Mouse (Mus musculus) gastrocnemius, adult 2 months (tissue): ENCODE results near the gene Cped1. TPM values are rescaled to one million over a fixed set of nuclear protein-coding genes. Genes with fewer than 3 reads are reported as not detected.

Source experiments
- DNase-seq: peaks from one replicate; pipeline ENCODE4 v3.0.0; 2022
- H3K27ac ChIP-seq: fragments of 200-600 bp; 2 replicates; pipeline ENCODE4 v1.8.1; 2022; ENCODE audit warnings: mild to moderate bottlenecking
- H3K4me3 ChIP-seq: fragments of 200-600 bp; 2 replicates; pipeline ENCODE4 v1.8.1; 2022; ENCODE audit warnings: mild to moderate bottlenecking, moderate library complexity
- CTCF ChIP-seq: fragments of 200-600 bp; IDR thresholded peaks from 2 replicates; pipeline ENCODE4 v1.8.1; 2022; ENCODE audit warnings: antibody characterized with exemption, mild to moderate bottlenecking, moderate library complexity
- intact Hi-C: fragments of 180-260 bp; cut with DNase I; formaldehyde crosslinking; loops from one replicate; pipeline ENCODE4 v1.15.1; 2025
- total RNA-seq, 2 experiments: library from RNA; stranded (reverse); gene quantifications; 2 replicates each; pipeline ENCODE4 v1.2.3; 2021

Gene Cped1
- total RNA-seq, 2 experiments from 2014 or later: 22.4 to 24.5 TPM

- intact Hi-C loops: no loop called here
- peak; percentile 50 for DNase-seq
- H3K4me3 ChIP-seq: peak overlapping the region; percentile 21
- no peak for TF ChIP-seq CTCF
- peak overlapping the region; percentile 89 for H3K27ac ChIP-seq
These were observed 16.9 kb downstream of the Cped1 start for GRCm38 (mm10) chr6:22002521-22003199.

GRCm38 (mm10) chr6:22003200-22003587 lies 17.5 kb downstream of the Cped1 start:
- Histone ChIP-seq H3K4me3 (0 out of 2 replicates have a peak overlapping the region, but pooled peaks have one; percentile 21), H3K27ac (peak overlapping the region; percentile 89)
- intact Hi-C loops: no loop called here
- no peak for TF ChIP-seq CTCF
- peak; percentile 58 for DNase-seq

- DNase-seq: no peak
- TF ChIP-seq CTCF: no peak
- intact Hi-C loops: no loop called here
- Histone ChIP-seq H3K27ac (peak overlapping the region; percentile 89; the same call in 1 of the 2 replicates), H3K4me3 (no peak overlapping the region)
These were observed 18.3 kb downstream of the Cped1 start for GRCm38 (mm10) chr6:22003959-22004543.

GRCm38 (mm10) chr6:22008346-22008745 lies 22.6 kb downstream of the Cped1 start:
- intact Hi-C loops: no loop called here
- Histone ChIP-seq H3K4me3 (no peak overlapping the region), H3K27ac (peak overlapping the region; percentile 90)
- no peak for TF ChIP-seq CTCF
- DNase-seq: no peak

- intact Hi-C loops: no loop called here
These were observed 24.5 kb downstream of the Cped1 start for GRCm38 (mm10) chr6:22010258-22010657.

GRCm38 (mm10) chr6:22010761-22011281 lies 25.1 kb downstream of the Cped1 start:
- intact Hi-C loops: no loop called here
- H3K4me3 ChIP-seq: peak overlapping the region; percentile 60
- peak; percentile 72 for DNase-seq
- peak overlapping the region; percentile 90 for H3K27ac ChIP-seq
- no peak for TF ChIP-seq CTCF

More at GRCm38 (mm10) chr6:22010258-22010657, 24.5 kb downstream of the Cped1 start:
- TF ChIP-seq CTCF: no peak
- DNase-seq: peak; percentile 58
- H3K4me3 ChIP-seq: peak overlapping the region; percentile 60
- H3K27ac ChIP-seq: peak overlapping the region; percentile 90

- DNase-seq: no peak
- peak overlapping the region; percentile 60 for H3K4me3 ChIP-seq
- intact Hi-C loops: no loop called here
- TF ChIP-seq CTCF: no peak
- H3K27ac ChIP-seq: peak overlapping the region; percentile 90
These were observed 25.8 kb downstream of the Cped1 start for GRCm38 (mm10) chr6:22011546-22011945.

- TF ChIP-seq CTCF: no peak
- Histone ChIP-seq H3K27ac (peak overlapping the region; percentile 90), H3K4me3 (no peak overlapping the region)
- no peak for DNase-seq
- intact Hi-C loops: no loop called here
These were observed 26.4 kb downstream of the Cped1 start for GRCm38 (mm10) chr6:22012099-22012498.

GRCm38 (mm10) chr6:22012501-22012900 lies 26.8 kb downstream of the Cped1 start:
- DNase-seq: no peak
- Histone ChIP-seq H3K27ac (peak overlapping the region; percentile 90), H3K4me3 (no peak overlapping the region)
- intact Hi-C loops: no loop called here
- no peak for TF ChIP-seq CTCF

- DNase-seq: no peak
- no peak for TF ChIP-seq CTCF
- intact Hi-C loops: no loop called here
- Histone ChIP-seq H3K27ac (peak overlapping the region; percentile 35; the same call in 1 of the 2 replicates), H3K4me3 (no peak overlapping the region)
These were observed 27.7 kb downstream of the Cped1 start for GRCm38 (mm10) chr6:22013394-22013793.

GRCm38 (mm10) chr6:22014291-22014911 lies 28.7 kb downstream of the Cped1 start:
- Histone ChIP-seq H3K4me3 (no peak overlapping the region), H3K27ac (peak overlapping the region; percentile 21; the same call in 1 of the 2 replicates)
- no peak for DNase-seq
- TF ChIP-seq CTCF: no peak
- intact Hi-C loops: no loop called here

GRCm38 (mm10) chr6:22017631-22018030 lies 31.9 kb downstream of the Cped1 start:
- no peak for DNase-seq
- Histone ChIP-seq H3K27ac (peak overlapping the region; percentile 86; the same call in 1 of the 2 replicates), H3K4me3 (no peak overlapping the region)
- no peak for TF ChIP-seq CTCF
- intact Hi-C loops: loop anchor here (5.0 kb wide), 1 partner anchor 45 kb away; no protein-coding TSS in a partner anchor
